Mouse (Mus musculus): ENCODE results near the gene Harbi1. TPM values are rescaled to one million over a fixed set of nuclear protein-coding genes. Genes with fewer than 3 reads are reported as not detected.

The Harbi1 gene
- total RNA-seq, 2 experiments from 2014 or later, result 4.9 to 6.5 TPM

- Histone ChIP-seq H3K27ac (peak overlapping the region; percentile 15), H3K4me3 (no peak overlapping the region)
- no peak for DNase-seq (ENCODE audit: extremely low spot score in 1 of 2, low spot score in 2 of 2)
- intact Hi-C loops (cut with DNase I), result loop anchor here (10.0 kb wide), 1 partner anchor 241 kb away; the partner anchor contains the start of gene Chrm4
- TF ChIP-seq CTCF (IDR thresholded peaks at IDR 0.05), result no peak
Observed at GRCm38 (mm10) chr2:91683919-91684318, 26.7 kb upstream of the Harbi1 start.

- TF ChIP-seq CTCF (IDR thresholded peaks at IDR 0.05), result no peak
- Histone ChIP-seq H3K27ac (no peak overlapping the region; the same call in 1 of the 2 replicates), H3K4me3 (no peak overlapping the region)
- no peak for DNase-seq (ENCODE audit: extremely low spot score in 1 of 2, low spot score in 2 of 2)
- intact Hi-C loops (cut with DNase I), result loop anchor here (10.0 kb wide), 1 partner anchor 235 kb away; the partner anchor contains the start of gene Chrm4
Observed at GRCm38 (mm10) chr2:91689452-91689851, 21.2 kb upstream of the Harbi1 start.

GRCm38 (mm10) chr2:91695436-91696224, 15.0 kb upstream of the Harbi1 start:
- no peak for DNase-seq (ENCODE audit: extremely low spot score in 1 of 2, low spot score in 2 of 2)
- intact Hi-C loops (cut with DNase I), result no loop called here
- TF ChIP-seq CTCF (IDR thresholded peaks at IDR 0.05), result no peak

DNA sequence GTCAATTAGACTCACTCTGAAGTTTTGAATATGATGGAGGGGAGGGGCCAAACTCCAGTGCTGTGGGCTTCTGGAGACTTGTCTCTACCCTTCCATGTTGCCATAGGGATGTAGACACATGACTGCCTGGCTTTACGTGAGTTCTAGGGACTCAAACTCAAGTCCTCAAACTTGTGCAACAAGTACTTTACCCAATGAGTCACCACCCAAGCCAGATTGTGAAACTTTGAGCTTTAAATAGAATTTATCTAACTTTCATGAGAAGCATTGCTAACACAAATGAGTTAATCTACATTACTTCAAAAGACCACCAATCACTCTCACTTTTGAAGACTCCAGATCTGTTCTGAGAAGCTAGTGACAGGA, 14.4 kb upstream of the Harbi1 start:
- no peak for TF ChIP-seq CTCF (IDR thresholded peaks at IDR 0.05)

More at GRCm38 (mm10) chr2:91695436-91696224, 15.0 kb upstream of the Harbi1 start:
- Histone ChIP-seq H3K27ac (no peak overlapping the region), H3K4me3 (no peak overlapping the region)

GRCm38 (mm10) chr2:91699225-91699624, 11.4 kb upstream of the Harbi1 start:
- no peak overlapping the region for H3K27ac ChIP-seq
- TF ChIP-seq CTCF (IDR thresholded peaks at IDR 0.05), result no peak
- DNase-seq (ENCODE audit: extremely low spot score in 1 of 2, low spot score in 2 of 2), result no peak
- intact Hi-C loops (cut with DNase I), result no loop called here
- H3K4me3 ChIP-seq, result no peak overlapping the region

More for the DNA sequence above, 14.4 kb upstream of the Harbi1 start:
- intact Hi-C loops (cut with DNase I), result no loop called here
- Histone ChIP-seq H3K4me3 (no peak overlapping the region), H3K27ac (no peak overlapping the region)
- no peak for DNase-seq (ENCODE audit: extremely low spot score in 1 of 2, low spot score in 2 of 2)

GRCm38 (mm10) chr2:91701366-91701765, 9.3 kb upstream of the Harbi1 start:
- no peak overlapping the region for H3K4me3 ChIP-seq
- TF ChIP-seq CTCF (IDR thresholded peaks at IDR 0.05), result no peak
- no peak for DNase-seq (ENCODE audit: extremely low spot score in 1 of 2, low spot score in 2 of 2)
- H3K27ac ChIP-seq, result no peak overlapping the region
- intact Hi-C loops (cut with DNase I), result no loop called here

- no peak for DNase-seq (ENCODE audit: extremely low spot score in 1 of 2, low spot score in 2 of 2)
- intact Hi-C loops (cut with DNase I), result no loop called here
- TF ChIP-seq CTCF (IDR thresholded peaks at IDR 0.05), result no peak
- Histone ChIP-seq H3K4me3 (no peak overlapping the region), H3K27ac (no peak overlapping the region)
Observed at GRCm38 (mm10) chr2:91705736-91706135, 4.9 kb upstream of the Harbi1 start.

GRCm38 (mm10) chr2:91706456-91706855, 4.2 kb upstream of the Harbi1 start:
- no peak overlapping the region for H3K27ac ChIP-seq
- TF ChIP-seq CTCF (IDR thresholded peaks at IDR 0.05), result no peak
- no peak overlapping the region for H3K4me3 ChIP-seq
- intact Hi-C loops (cut with DNase I), result no loop called here
- no peak for DNase-seq (ENCODE audit: extremely low spot score in 1 of 2, low spot score in 2 of 2)

GRCm38 (mm10) chr2:91708361-91708760, 2.3 kb upstream of the Harbi1 start:
- Histone ChIP-seq H3K4me3 (no peak overlapping the region), H3K27ac (no peak overlapping the region)
- DNase-seq (ENCODE audit: extremely low spot score in 1 of 2, low spot score in 2 of 2), result no peak
- intact Hi-C loops (cut with DNase I), result no loop called here
- TF ChIP-seq CTCF (IDR thresholded peaks at IDR 0.05), result no peak

DNA sequence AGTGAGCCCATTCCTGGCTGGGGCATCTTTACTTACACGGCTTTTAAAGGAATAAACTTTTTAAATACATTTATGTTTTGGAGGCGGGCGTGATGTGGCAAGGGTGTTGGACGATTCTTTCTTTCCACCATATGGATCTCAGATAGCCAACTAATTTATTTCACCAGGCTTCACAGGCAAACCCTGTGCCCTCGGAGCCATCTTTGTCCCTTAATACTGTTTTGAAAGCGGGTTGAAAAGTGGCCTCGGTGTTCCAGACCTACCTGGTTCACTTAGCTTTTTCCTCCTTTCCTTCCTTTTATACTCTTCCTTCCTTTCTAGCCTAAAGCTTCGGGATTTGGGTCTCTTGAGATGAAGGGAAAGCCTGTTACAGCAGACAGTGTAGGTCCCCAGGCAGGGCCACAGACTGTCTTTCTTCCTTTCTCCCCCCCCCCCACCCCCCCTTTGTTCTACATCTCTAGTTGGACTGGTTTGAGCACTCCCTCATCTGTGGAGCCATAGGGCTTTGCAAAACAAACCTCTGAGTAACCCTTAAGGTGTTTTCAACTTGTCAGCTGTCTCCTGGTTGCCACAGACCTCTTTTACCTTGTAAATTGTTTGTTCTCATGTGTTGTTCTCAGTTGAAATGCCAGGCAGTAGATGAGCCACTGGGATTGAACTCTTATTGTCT, 739 bp downstream of the Harbi1 start:
- Histone ChIP-seq H3K4me3 (peak overlapping the region; percentile 100), H3K27ac (peak overlapping the region; percentile 99)
- no peak for TF ChIP-seq CTCF (IDR thresholded peaks at IDR 0.05)
- intact Hi-C loops (cut with DNase I), result loop anchor here (10.0 kb wide), 1 partner anchor 213 kb away; the partner anchor contains the start of gene Chrm4
- DNase-seq (ENCODE audit: extremely low spot score in 1 of 2, low spot score in 2 of 2), result no peak

- intact Hi-C loops (cut with DNase I), result loop anchor here (10.0 kb wide), 1 partner anchor 210 kb away; the partner anchor contains the start of gene Chrm4
- TF ChIP-seq CTCF (IDR thresholded peaks at IDR 0.05), result no peak
- H3K27ac ChIP-seq, result no peak overlapping the region
- no peak for DNase-seq (ENCODE audit: extremely low spot score in 1 of 2, low spot score in 2 of 2)
- no peak overlapping the region for H3K4me3 ChIP-seq
Observed at GRCm38 (mm10) chr2:91714921-91715320, 4.3 kb downstream of the Harbi1 start.

- Histone ChIP-seq H3K27ac (no peak overlapping the region; the same call in 1 of the 2 replicates), H3K4me3 (no peak overlapping the region)
- intact Hi-C loops (cut with DNase I), result loop anchor here (10.0 kb wide), 1 partner anchor 207 kb away; the partner anchor contains the start of gene Chrm4
- TF ChIP-seq CTCF (IDR thresholded peaks at IDR 0.05), result no peak
- no peak for DNase-seq (ENCODE audit: extremely low spot score in 1 of 2, low spot score in 2 of 2)
Observed at GRCm38 (mm10) chr2:91718276-91718675, 7.6 kb downstream of the Harbi1 start.

Data from left cerebral cortex, adult 2 months (tissue).